Mouse (Mus musculus) liver, adult 2 months (tissue): Measurements from ENCODE around the gene Agap1.

Experiments used
- CTCF ChIP-seq: fragments of 200-500 bp; IDR thresholded peaks from 2 replicates; pipeline ENCODE4 v1.5.1; 2011; ENCODE audit warnings: low read depth, low read length, control low read depth
- POLR2A ChIP-seq: fragments of 200-500 bp; IDR thresholded peaks from 2 replicates; pipeline ENCODE4 v1.6.1; 2011; ENCODE audit warnings: low read length, control low read depth; ENCODE audit not compliant: insufficient read depth; ENCODE audit errors: extremely low read depth

DNA sequence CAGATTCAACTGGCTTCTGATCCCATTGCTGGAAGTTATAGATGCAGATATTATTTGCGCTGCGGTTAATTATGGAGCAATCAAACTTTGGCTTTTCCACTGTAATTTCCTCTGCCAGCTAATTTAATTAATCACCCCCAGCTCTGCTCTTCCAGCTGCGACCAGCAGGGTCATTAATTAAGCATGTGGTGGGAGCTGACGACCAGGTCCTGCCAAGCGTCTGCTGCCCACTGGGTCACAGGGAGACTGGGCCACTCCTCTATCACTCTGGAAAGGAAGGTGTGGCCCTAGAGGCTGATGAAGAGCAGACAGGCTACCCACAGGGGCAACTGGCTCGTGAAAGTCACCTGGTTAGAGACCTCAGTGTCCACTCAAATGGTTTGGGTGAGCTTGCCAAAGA lies 411.2 kb downstream of the Agap1 start:
- TF ChIP-seq CTCF (no peak), POLR2A (no peak)
